22 mouse cellular contexts compared by ENCODE assay signal in the genomic region with DNA sequence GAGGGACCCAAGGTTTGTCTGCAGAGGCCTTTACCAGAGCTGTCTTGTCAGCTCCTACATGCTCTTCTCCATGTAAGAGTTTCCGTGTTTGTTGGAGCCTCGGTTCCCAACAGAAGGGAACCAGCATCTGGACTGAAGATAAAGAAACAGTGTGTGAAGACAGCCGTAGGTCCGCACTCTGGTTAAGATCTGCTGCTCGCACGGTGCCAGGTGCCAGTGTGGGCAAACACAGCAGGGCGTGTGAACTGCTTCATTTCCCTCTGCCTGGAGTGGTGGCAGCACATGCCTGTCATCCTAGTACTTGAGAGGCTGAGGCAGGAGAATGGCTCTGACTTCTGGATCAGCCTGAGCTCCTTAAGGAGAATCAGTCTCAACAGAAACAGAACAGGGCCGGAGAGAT. TPM values are rescaled to one million over a fixed set of nuclear protein-coding genes. Genes with fewer than 3 reads are reported as not detected.
DNase-seq lines count a peak whose midpoint lies in the region; ATAC-seq lines count a peak whose summit lies in the region.
"Had no signal": no experiment of that assay in that cellular context is flagged by ENCODE, and none has a peak within 500 bp of the region (broad histone marks: within the 10 kb centered on the region; RNA-seq: fewer than 3 reads in every experiment).

No protein-coding gene starts in this region.

- H3K9me3 ChIP-seq in embryonic facial prominence, embryonic 10.5 days: no peaks in the 10 kb centered on the region
- H3K9me3 ChIP-seq in hindbrain, embryonic 12.5 days (replicated peaks): no peaks in the 10 kb centered on the region
- no peaks in the 10 kb centered on the region for H3K9me3 ChIP-seq in midbrain, embryonic 13.5 days
- H3K9me3 ChIP-seq: G1E; heart, embryonic 13.5 days; stomach, embryonic 15.5 days had no signal

- H3K9ac ChIP-seq in hindbrain, embryonic 12.5 days: no peak overlapping the region; the same call in 1 of the 2 replicates
- H3K9ac ChIP-seq in midbrain, embryonic 13.5 days (replicated peaks): peak overlapping the region; percentile 44
- H3K9ac ChIP-seq: heart, embryonic 13.5 days; stomach, embryonic 15.5 days had no signal

- peaks cover 55% of the 10 kb centered on the region for H3K36me3 ChIP-seq in embryonic facial prominence, embryonic 10.5 days (replicated peaks)
- H3K36me3 ChIP-seq in hindbrain, embryonic 12.5 days: peaks cover 35% of the 10 kb centered on the region
- peaks cover 48% of the 10 kb centered on the region for H3K36me3 ChIP-seq in midbrain, embryonic 13.5 days
- H3K36me3 ChIP-seq: G1E; heart, embryonic 13.5 days; stomach, embryonic 15.5 days had no signal

- H3K27ac ChIP-seq in embryonic facial prominence, embryonic 10.5 days (replicated peaks): no peak overlapping the region
- H3K27ac ChIP-seq in hindbrain, embryonic 12.5 days: no peak overlapping the region
- peak overlapping the region; percentile 25; the same call in 1 of the 2 replicates for H3K27ac ChIP-seq in midbrain, embryonic 13.5 days
- H3K27ac ChIP-seq: heart, embryonic 13.5 days; stomach, embryonic 15.5 days had no signal

- peak overlapping the region; percentile 81 for H3K4me2 ChIP-seq in hindbrain, embryonic 12.5 days (replicated peaks)
- H3K4me2 ChIP-seq in midbrain, embryonic 13.5 days (replicated peaks): peak overlapping the region; percentile 97
- H3K4me2 ChIP-seq: heart, embryonic 13.5 days; liver, embryonic 11.5 days; stomach, embryonic 15.5 days had no signal

- H3K27me3 ChIP-seq in embryonic facial prominence, embryonic 10.5 days (replicated peaks; ENCODE audit: low read depth, poor library complexity, severe bottlenecking): no peaks in the 10 kb centered on the region
- no peaks in the 10 kb centered on the region for H3K27me3 ChIP-seq in hindbrain, embryonic 12.5 days
- H3K27me3 ChIP-seq in midbrain, embryonic 13.5 days: no peaks in the 10 kb centered on the region
- H3K27me3 ChIP-seq: stomach, embryonic 15.5 days had no signal

- peak overlapping the region; percentile 91 for H3K4me3 ChIP-seq in embryonic facial prominence, embryonic 10.5 days
- H3K4me3 ChIP-seq in hindbrain, embryonic 12.5 days: peak overlapping the region; percentile 60; the same call in 1 of the 2 replicates
- peak overlapping the region; percentile 77 for H3K4me3 ChIP-seq in midbrain, embryonic 13.5 days (replicated peaks)
- H3K4me3 ChIP-seq: heart, embryonic 13.5 days; stomach, embryonic 15.5 days had no signal

- no peak for ATAC-seq in hindbrain, embryonic 12.5 days (ENCODE audit: low FRiP score)
- no peak for ATAC-seq in midbrain, embryonic 13.5 days
- ATAC-seq: lung, postnatal 0 days had no signal

- peak; percentile 62 for DNase-seq in brain, adult 2 months (ENCODE audit: low read depth, low spot score)
- DNase-seq in embryonic facial prominence, embryonic 10.5 days (ENCODE audit: low spot score): no peak
- DNase-seq in thymus, postnatal 25 days: no peak
- no peak for DNase-seq in liver
- no peak for DNase-seq in heart, adult 8-10 months (ENCODE audit: low spot score)
- DNase-seq: adrenal gland, adult 8-10 months; cerebellum, adult 8-10 months had no signal

- H3K4me1 ChIP-seq in embryonic facial prominence, embryonic 10.5 days: peaks cover 41% of the 10 kb centered on the region
- H3K4me1 ChIP-seq in hindbrain, embryonic 12.5 days: peaks cover 56% of the 10 kb centered on the region
- peaks cover 68% of the 10 kb centered on the region for H3K4me1 ChIP-seq in midbrain, embryonic 13.5 days (replicated peaks)

- WGBS in embryonic facial prominence, embryonic 10.5 days: 94% methylated on average over 8 of the region's 8 CpGs
- WGBS in hindbrain, embryonic 12.5 days: 93% methylated on average over 8 of the region's 8 CpGs
- 92% methylated on average over 8 of the region's 8 CpGs for WGBS in midbrain, embryonic 13.5 days

RNA-seq across cellular contexts. Expression of a gene that starts 2.4 kb away (rescaled TPM):
- polyA plus RNA-seq in embryonic facial prominence, embryonic 10.5 days (2016; fragmentation: Nextera tagmentation; extraction: Ambion mirVana): 9.3 and 12.3 TPM in 2 replicates
- polyA plus RNA-seq in hindbrain, embryonic 12.5 days (2016; fragmentation: Nextera tagmentation; extraction: Ambion mirVana): 11.8 and 14.1 TPM in 2 replicates
- polyA plus RNA-seq in midbrain, embryonic 13.5 days (2015; fragmentation: Nextera tagmentation; extraction: Ambion mirVana): 14.9 and 16.9 TPM in 2 replicates
- 1 to 10 TPM in 1 of 4 experiments, not detected in 3; 2.4 TPM for total RNA-seq in heart, adult 8-10 months (2022)

RNA-seq across cellular contexts. Expression of a gene that starts 2.6 kb away (rescaled TPM):
- polyA plus RNA-seq in embryonic facial prominence, embryonic 10.5 days (2016; fragmentation: Nextera tagmentation; extraction: Ambion mirVana): 123 and 139 TPM in 2 replicates
- 289 and 290 TPM in 2 replicates for polyA plus RNA-seq in hindbrain, embryonic 12.5 days (2016; fragmentation: Nextera tagmentation; extraction: Ambion mirVana)
- 426 and 432 TPM in 2 replicates for polyA plus RNA-seq in midbrain, embryonic 13.5 days (2015; fragmentation: Nextera tagmentation; extraction: Ambion mirVana)
- under 1 TPM in 3 of 4 experiments, not detected in 1; 0.19 to 0.41 (median 0.29) TPM for total RNA-seq in heart, adult 8-10 months (2022)

RNA-seq across cellular contexts. Expression of a gene that starts 14.2 kb away (rescaled TPM):
- polyA plus RNA-seq in embryonic facial prominence, embryonic 10.5 days (2016; fragmentation: Nextera tagmentation; extraction: Ambion mirVana): 0.20 TPM in 1 of 2 replicates, not detected in the other
- 0.56 TPM in 1 of 2 replicates, not detected in the other for polyA plus RNA-seq in hindbrain, embryonic 12.5 days (2016; fragmentation: Nextera tagmentation; extraction: Ambion mirVana)
- polyA plus RNA-seq in midbrain, embryonic 13.5 days (2015; fragmentation: Nextera tagmentation; extraction: Ambion mirVana): not detected in 2 replicates
- under 1 TPM in 1 of 4 experiments, not detected in 3; 0.57 TPM for total RNA-seq in heart, adult 8-10 months (2022)
- total RNA-seq: adrenal gland, adult 8-10 months; G1E; layer of hippocampus, adult 18-20 months; left cerebral cortex, postnatal 14 days had no signal
- polyA plus RNA-seq: cortical plate, adult 2 months; kidney, embryonic 14.5 days; neural tube, embryonic 11.5 days; small intestine, adult 2 months had no signal

RNA-seq across cellular contexts. Expression of a gene that starts 17.6 kb away (rescaled TPM):
- 406 and 416 TPM in 2 replicates for polyA plus RNA-seq in embryonic facial prominence, embryonic 10.5 days (2016; fragmentation: Nextera tagmentation; extraction: Ambion mirVana)
- 201 and 211 TPM in 2 replicates for polyA plus RNA-seq in hindbrain, embryonic 12.5 days (2016; fragmentation: Nextera tagmentation; extraction: Ambion mirVana)
- 106 and 116 TPM in 2 replicates for polyA plus RNA-seq in midbrain, embryonic 13.5 days (2015; fragmentation: Nextera tagmentation; extraction: Ambion mirVana)
- 10 to 100 TPM; 45.4 to 57.7 (median 49.9) TPM for total RNA-seq in heart, adult 8-10 months (2022)

RNA-seq across cellular contexts. Expression of a gene that starts 18.8 kb away (rescaled TPM):
- not detected in 2 replicates for polyA plus RNA-seq in embryonic facial prominence, embryonic 10.5 days (2016; fragmentation: Nextera tagmentation; extraction: Ambion mirVana)
- polyA plus RNA-seq in hindbrain, embryonic 12.5 days (2016; fragmentation: Nextera tagmentation; extraction: Ambion mirVana): not detected in 2 replicates
- not detected in 2 replicates for polyA plus RNA-seq in midbrain, embryonic 13.5 days (2015; fragmentation: Nextera tagmentation; extraction: Ambion mirVana)
- 10 to 100 TPM; 12.7 to 46.8 (median 17.8) TPM for total RNA-seq in heart, adult 8-10 months (2022)
- total RNA-seq: G1E; hematopoietic stem cell, adult 5-6 weeks; layer of hippocampus, adult 18-20 months; left cerebral cortex, postnatal 14 days; megakaryocyte-erythroid progenitor cell, adult 5-6 weeks had no signal
- polyA plus RNA-seq: G1E; heart, embryonic 13.5 days; kidney, embryonic 14.5 days; liver, embryonic 11.5 days; lung, postnatal 0 days; neural tube, embryonic 11.5 days; stomach, embryonic 15.5 days had no signal
